Mouse (Mus musculus) lung, embryonic 16.5 days (tissue): Measurements from ENCODE around the gene Sema3g. TPM values are rescaled to one million over a fixed set of nuclear protein-coding genes. Genes with fewer than 3 reads are reported as not detected.
A peak's percentile ranks its signal among the peaks of the same experiment; 100 is the strongest.

Source experiments
- ATAC-seq: fragments of 200-750 bp; cut with Nextera tagmentation; 2 replicates; pipeline ENCODE4 v1.8.0; 2017; ENCODE audit warnings: low read depth, mild to moderate bottlenecking, moderate library complexity
- H3K27ac ChIP-seq: fragments of 300-500 bp; sonication (generic); 2 replicates; pipeline ENCODE4 v1.5.1; 2014; ENCODE audit warnings: mild to moderate bottlenecking, control low read depth, low read length
- H3K27me3 ChIP-seq: fragments of 300-500 bp; sonication (generic); 2 replicates; pipeline ENCODE4 v1.6.1; 2014; ENCODE audit warnings: low read depth, low read length, mixed read lengths; ENCODE audit not compliant: control insufficient read depth, insufficient read depth
- H3K36me3 ChIP-seq: fragments of 300-500 bp; sonication (generic); 2 replicates; pipeline ENCODE4 v1.6.1; 2014; ENCODE audit warnings: low read length; ENCODE audit not compliant: control insufficient read depth, insufficient read depth
- H3K4me1 ChIP-seq: fragments of 300-500 bp; sonication (generic); replicated peaks from 2 replicates; pipeline ENCODE4 v1.6.1; 2014; ENCODE audit warnings: low read length, mixed read lengths; ENCODE audit not compliant: control insufficient read depth, insufficient read depth
- H3K4me2 ChIP-seq: fragments of 300-500 bp; sonication (generic); 2 replicates; pipeline ENCODE4 v1.6.1; 2014; ENCODE audit warnings: low read depth, low read length, control low read depth
- H3K4me3 ChIP-seq: fragments of 300-500 bp; sonication (generic); 2 replicates; pipeline ENCODE4 v1.5.1; 2014; ENCODE audit warnings: mild to moderate bottlenecking, low read length, control low read depth
- H3K9ac ChIP-seq: fragments of 300-500 bp; sonication (generic); 2 replicates; pipeline ENCODE4 v1.6.1; 2014; ENCODE audit warnings: low read length, control low read depth
- H3K9me3 ChIP-seq: fragments of 300-500 bp; sonication (generic); 2 replicates; pipeline ENCODE4 v1.6.1; 2016; ENCODE audit warnings: low read length; ENCODE audit not compliant: control insufficient read depth
- WGBS: fragments of 180-500 bp; shearing (Covaris S2); extraction: QIAGEN DNeasy Blood & Tissue Kit; methylation state at CpG from one replicate; pipeline ENCODE4 v1.1.7; 2014; 5-methylcytosine and 5-hydroxymethylcytosine counted together
- polyA plus RNA-seq: library from polyadenylated mRNA; unstranded; fragments of >200 nt; fragmentation: Nextera tagmentation; extraction: Ambion mirVana; gene quantifications from 2 replicates; pipeline ENCODE4 v1.2.1, GENCODE M21; 2015

Gene Sema3g
- polyA plus RNA-seq, 1 experiment from 2014 or later = 2.7 TPM

DNA sequence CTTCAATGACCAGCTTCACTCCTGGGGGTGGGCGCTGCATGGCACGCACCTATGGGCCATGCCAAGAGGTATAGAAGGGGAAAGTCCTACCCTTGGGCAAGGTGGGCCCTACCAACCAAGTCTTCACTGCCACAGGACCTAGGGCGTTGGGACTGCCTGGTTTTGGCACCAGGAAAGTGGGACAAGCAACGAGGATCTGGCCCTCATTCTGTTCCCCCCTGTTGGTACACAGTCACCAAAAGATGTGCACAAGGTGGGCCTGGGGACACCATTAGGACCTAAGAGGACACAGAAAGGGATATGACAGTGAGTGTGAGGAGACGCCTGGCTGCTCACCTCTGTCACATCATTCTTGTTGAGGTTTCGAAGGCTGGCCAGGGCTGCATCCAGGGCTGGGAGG, 53.5 kb downstream of the Sema3g start:
- 85% methylated on average over 6 of the region's 6 CpGs for WGBS
- no peaks in the 10 kb centered on the region for H3K27me3 ChIP-seq
- ATAC-seq = no peak
- no peak overlapping the region for H3K4me3 ChIP-seq
- H3K27ac ChIP-seq = no peak overlapping the region
- no peaks in the 10 kb centered on the region for H3K36me3 ChIP-seq
- H3K4me1 ChIP-seq = peaks cover 5% of the 10 kb centered on the region
- H3K9me3 ChIP-seq = no peaks in the 10 kb centered on the region
- no peak overlapping the region for H3K4me2 ChIP-seq
- no peak overlapping the region for H3K9ac ChIP-seq

DNA sequence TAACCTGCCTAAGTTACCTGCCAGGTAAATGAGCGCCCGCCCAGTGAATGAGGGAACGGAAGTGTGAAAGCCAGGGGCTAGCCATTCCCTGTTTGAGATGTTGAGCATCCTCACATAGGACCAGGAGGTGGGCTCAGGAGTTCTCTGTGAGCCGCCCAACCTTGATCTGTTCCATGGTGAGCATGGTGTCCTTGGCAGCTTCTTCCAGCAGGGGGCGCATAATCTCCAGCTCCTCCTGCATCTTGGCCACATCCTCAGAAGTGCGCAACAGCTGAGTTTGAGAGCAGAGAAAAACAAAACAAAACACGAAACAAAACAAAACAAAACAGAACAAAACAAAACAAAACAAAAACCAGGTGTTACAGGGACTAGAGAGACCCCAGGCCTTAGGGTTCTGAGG, 54.5 kb downstream of the Sema3g start:
- Histone ChIP-seq H3K36me3 (no peaks in the 10 kb centered on the region), H3K27ac (no peak overlapping the region), H3K4me3 (no peak overlapping the region), H3K9ac (no peak overlapping the region), H3K27me3 (no peaks in the 10 kb centered on the region), H3K4me1 (peaks cover 5% of the 10 kb centered on the region), H3K9me3 (no peaks in the 10 kb centered on the region), H3K4me2 (no peak overlapping the region)
- 20% methylated on average over 7 of the region's 7 CpGs for WGBS
- peak; percentile 53 for ATAC-seq

Other genes with a start within 250 kb of the Sema3g start
- gene Glt8d1, start 216.5 kb upstream of the Sema3g start, polyA plus RNA-seq = 67.9 and 70.2 TPM in 2 replicates
- gene Spcs1, start 216.2 kb upstream of the Sema3g start, polyA plus RNA-seq = 434 and 441 TPM in 2 replicates
- 115 and 120 TPM in 2 replicates for gene Pbrm1, start 198.7 kb upstream of the Sema3g start, polyA plus RNA-seq
- 65.8 and 76.2 TPM in 2 replicates for gene Gnl3, start 198.7 kb upstream of the Sema3g start, polyA plus RNA-seq
- gene Smim4, start 88.9 kb upstream of the Sema3g start, polyA plus RNA-seq = 79.4 and 82.2 TPM in 2 replicates
- gene Nt5dc2, start 86.8 kb upstream of the Sema3g start, polyA plus RNA-seq = 379 and 414 TPM in 2 replicates
- gene Stab1, start 49.2 kb upstream of the Sema3g start, polyA plus RNA-seq = 48.9 and 52.1 TPM in 2 replicates
- gene Tnnc1, start 9.5 kb upstream of the Sema3g start, polyA plus RNA-seq = 93.6 and 113 TPM in 2 replicates
- 377 and 397 TPM in 2 replicates for gene Nisch, start 914 bp upstream of the Sema3g start, polyA plus RNA-seq
- 13.5 TPM in 2 replicates for gene Phf7, start 33.5 kb downstream of the Sema3g start, polyA plus RNA-seq
- 79.8 and 82.2 TPM in 2 replicates for gene Bap1, start 33.6 kb downstream of the Sema3g start, polyA plus RNA-seq
- 2.5 and 2.7 TPM in 2 replicates for gene Dnah1, start 106.0 kb downstream of the Sema3g start, polyA plus RNA-seq
- 32.8 and 34.9 TPM in 2 replicates for gene Capn7, start 118.8 kb downstream of the Sema3g start, polyA plus RNA-seq
- gene Sh3bp5, start 218.2 kb downstream of the Sema3g start, polyA plus RNA-seq = 26.1 and 27.3 TPM in 2 replicates